Mouse (Mus musculus) stomach, postnatal 0 days (tissue): Measurements from ENCODE around the gene Wdr45.

Experiments used
- CTCF ChIP-seq: IDR thresholded peaks from 2 replicates; pipeline ENCODE4 v1.5.1; 2016; ENCODE audit warnings: antibody characterized with exemption, low read depth, mild to moderate bottlenecking, moderate library complexity
- EP300 ChIP-seq: optimal IDR thresholded peaks from 2 replicates; pipeline ENCODE3; 2016; ENCODE audit warnings: antibody characterized with exemption

DNA sequence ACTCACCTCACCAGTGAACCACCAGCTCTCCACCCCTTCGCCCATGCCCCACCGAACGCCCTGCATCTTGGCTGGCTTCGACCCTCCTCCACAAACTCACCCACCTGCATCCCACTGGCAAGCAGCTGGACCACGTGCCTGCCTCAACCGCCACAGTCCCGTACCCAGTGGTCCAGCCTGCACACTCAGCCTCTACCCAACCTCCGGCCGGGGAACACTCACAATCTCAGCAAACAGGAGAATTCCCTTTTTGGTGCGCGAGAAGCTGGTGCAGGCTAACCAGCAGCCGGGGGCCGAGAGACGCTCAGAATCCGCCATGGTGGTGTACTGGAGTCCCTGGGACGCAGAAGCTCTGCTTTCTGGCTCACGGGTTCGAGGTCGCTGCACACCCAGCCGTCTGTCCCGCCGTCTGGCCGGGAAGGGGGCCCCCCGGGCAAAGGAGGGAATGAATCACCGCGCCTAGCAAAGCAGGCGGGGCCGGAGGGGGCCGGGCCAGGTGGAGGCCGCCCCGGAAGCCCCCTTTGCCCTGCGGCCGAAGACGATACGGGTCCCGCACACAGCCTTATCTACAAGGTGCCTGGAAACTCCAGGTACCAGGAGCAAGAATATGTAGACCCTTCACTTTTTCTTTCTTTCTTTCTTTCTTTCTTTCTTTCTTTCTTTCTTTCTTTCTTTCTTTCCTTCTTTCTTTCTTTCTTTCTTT, 43.1 kb upstream of the Wdr45 start, which contains the start of gene Plp2:
- no peak for TF ChIP-seq CTCF
- no peak for TF ChIP-seq EP300
